Mouse (Mus musculus) left cerebral cortex, adult 9 months (tissue): Measurements from ENCODE around the gene Rec114.
A peak's percentile ranks its signal among the peaks of the same experiment; 100 is the strongest.

Experiments used
- DNase-seq, 2 experiments: peaks; one replicate each; pipeline ENCODE4 v3.0.0; 2022; ENCODE audit warnings: low spot score in 2 of 2

Gene Rec114

GRCm38 (mm10) chr9:58743702-58744248, at the start of gene Rec114:
Gene Rec114, minus strand, starts transcription at chr9:58743964.
- DNase-seq, result no peak

DNA sequence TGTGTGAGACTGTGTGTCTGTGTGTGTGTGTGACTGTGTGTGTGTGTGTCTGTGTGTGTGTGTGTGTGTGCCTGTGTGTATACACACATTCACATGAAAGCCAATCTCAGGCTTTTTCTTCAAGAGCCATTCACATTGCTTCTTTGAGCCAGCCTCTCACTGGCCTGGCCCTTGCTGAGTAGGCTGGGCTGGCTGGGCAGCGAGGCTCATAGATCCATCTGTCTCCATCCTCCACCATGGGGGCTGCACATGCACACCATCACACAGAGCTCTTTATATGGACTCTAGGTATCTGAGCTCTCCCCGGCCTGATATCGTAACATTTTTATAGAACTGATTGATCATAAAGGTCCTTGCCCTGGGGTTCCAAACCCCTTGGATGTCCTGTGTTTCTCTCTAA, 45.7 kb upstream of the Rec114 start:
- no peak for DNase-seq

DNA sequence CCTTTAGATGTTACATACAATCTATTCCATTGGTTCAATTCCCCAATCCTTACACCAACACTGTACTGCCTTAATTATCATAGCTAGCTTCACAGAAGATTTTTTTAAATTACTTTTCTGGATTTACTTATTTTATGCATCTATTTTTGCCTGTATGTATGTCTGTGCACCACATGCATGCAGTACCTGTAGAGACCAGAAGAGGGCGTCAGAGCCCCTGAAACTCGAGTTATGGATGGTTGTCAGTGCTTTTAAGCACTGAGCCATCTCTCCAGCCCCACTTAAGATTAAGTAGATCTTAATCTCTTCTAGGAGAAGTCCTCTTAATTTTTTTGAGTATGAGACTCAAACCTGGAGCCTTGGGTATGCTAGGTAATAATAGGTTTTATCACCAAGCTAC, 31.6 kb upstream of the Rec114 start:
- DNase-seq, result no peak

- DNase-seq, result no peak
These were observed 31.0 kb upstream of the Rec114 start for GRCm38 (mm10) chr9:58774761-58775160.

DNA sequence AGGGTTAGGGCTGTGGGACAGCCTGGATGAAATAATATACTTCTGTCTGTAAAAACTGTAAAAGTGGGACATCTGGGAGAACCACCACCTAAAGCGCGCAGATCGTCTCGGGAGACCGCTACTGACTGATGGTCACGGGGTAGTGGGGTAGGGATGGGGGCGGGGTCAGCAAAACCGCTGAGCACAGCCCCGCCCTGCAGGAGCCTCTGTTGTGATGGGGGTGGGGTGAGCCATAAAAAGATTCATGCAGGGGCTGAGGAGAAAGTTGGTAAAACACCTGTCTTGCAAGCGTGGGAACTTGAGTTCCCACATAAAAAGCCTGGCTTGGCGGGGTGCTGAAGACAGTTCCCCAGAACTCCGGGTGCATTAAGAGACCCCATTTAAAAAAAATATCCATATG, 26.2 kb upstream of the Rec114 start:
- no peak for DNase-seq

- DNase-seq, result no peak
These were observed 23.5 kb upstream of the Rec114 start for GRCm38 (mm10) chr9:58766959-58767955.

DNA sequence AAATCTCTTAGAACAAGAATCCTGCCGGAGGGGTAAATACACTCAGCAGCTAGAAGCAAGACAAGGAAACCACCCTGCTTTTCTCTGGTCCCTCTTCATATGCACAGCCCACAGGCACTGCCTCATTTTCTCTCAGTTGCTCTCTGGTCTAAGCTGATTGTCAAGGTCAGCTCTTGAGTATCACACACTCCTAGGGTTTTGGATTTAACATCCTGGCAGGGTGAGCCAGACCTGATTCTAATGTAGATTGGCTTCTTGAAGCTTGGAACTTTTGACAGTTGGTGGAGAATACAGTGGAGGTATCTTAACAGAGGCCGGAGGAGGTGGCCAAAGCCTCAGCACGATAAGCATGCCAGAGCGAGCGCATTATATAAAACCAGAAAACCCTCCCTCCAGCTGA, 20.6 kb upstream of the Rec114 start:
- DNase-seq, result no peak

DNA sequence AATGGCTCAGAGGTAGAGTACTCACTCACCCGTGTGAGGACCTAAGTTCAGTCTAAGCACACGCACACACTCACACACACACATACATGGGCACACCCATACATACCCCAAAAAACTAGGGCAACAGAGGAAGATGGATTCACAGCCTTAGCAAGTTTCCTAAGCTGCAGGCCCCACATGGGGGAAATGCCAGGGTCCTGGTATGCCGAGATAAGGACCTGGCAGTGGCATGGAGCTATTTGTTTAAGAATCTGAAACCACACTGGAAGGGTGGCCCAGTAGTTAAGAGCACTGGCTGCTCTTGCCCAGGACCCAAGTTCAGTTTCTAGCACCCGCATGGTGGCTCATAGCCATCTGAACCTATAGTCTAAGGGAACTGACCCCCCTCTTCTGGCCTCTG, 19.4 kb upstream of the Rec114 start:
- no peak for DNase-seq

- DNase-seq, result no peak
These were observed 18.3 kb upstream of the Rec114 start for GRCm38 (mm10) chr9:58762086-58762485.

GRCm38 (mm10) chr9:58758754-58759153, 15.0 kb upstream of the Rec114 start:
- peak in 1 of 2 experiments; percentile 5 for DNase-seq

- no peak for DNase-seq
These were observed 12.8 kb upstream of the Rec114 start for GRCm38 (mm10) chr9:58756371-58757132.

DNA sequence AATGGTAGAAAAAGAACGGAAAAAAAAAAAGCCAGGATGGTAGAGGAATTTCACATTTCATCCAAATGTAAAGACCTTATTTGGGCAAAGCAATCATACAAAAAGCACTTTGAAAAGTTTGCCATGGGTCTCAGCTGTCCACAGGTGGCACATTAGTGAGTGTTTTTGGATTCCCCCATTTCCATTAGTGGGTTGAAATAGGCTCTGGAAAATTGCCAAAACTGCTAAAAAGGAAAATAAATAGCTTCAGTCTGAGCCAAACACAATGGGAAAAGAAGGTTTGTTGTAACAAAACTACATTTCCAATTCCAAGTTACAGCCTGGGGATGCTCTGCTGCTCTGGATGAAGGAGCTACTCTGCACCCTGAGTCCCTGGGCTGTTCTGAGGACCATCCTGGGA, 9.8 kb upstream of the Rec114 start:
- DNase-seq, result no peak

- DNase-seq, result no peak
These were observed 4.4 kb upstream of the Rec114 start for GRCm38 (mm10) chr9:58748142-58748541.

DNA sequence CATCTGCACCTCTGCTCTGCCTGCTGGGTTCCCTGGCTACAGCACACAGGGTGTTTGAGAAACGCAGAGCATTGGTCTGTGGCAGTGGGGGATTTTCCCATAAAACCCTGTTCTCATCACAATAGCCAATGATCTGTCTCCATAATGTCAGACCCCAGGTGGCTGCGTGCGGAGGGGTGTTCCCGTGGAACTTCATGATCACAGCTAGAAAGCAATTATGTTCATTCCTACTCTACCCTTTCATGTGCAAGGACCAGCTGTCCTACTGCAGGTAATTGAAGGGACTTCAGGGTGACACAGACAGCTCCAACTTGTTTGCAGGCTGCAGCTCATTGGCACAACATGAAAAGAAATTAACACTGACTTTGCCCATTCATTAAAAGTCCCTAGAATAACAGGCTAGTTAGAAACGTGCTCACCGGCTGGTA, 3.6 kb upstream of the Rec114 start:
- no peak for DNase-seq

DNA sequence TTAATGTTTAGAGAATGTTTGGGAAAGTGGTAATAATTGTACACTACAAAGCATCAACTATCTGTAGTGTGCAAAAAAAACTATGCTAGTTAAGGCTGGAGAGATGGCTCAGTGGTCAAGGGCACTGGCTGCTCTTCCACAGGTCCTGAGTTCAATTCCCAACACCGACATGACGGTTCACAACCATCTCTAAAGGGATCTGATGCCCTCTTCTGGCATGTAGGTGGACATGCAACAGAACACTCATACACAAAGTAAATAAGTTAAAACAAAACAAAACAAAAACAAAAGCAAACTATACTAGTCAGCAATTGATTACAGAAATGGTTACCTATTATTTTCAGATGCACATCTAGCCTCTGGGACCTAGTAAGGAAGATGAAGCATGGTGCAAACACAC, 1.1 kb downstream of the Rec114 start:
- DNase-seq, result no peak

DNA sequence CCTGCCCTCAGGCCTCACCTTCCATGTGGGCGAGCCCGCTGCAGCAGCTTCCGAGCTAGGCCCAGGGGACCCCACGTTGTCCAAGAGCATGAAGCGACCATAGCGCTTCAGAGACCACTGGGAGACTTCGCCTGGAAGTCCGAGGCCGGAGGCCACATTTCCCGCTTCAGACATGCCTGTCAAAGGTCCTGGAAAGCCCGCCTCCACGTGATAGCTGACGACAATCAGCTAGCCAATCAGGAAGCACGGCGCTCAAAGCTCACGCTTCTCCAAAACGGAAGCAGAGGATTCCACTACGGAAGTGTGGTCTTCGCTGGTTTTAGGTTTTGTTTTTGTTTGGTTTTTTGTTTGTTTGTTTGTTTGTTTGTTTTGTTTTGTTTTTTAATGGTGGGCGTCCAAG, 2.4 kb downstream of the Rec114 start:
- no peak for DNase-seq

GRCm38 (mm10) chr9:58739791-58740190, 4.0 kb downstream of the Rec114 start:
- DNase-seq, result peak in 1 of 2 experiments; percentile 3

- no peak for DNase-seq
These were observed 20.6 kb downstream of the Rec114 start for GRCm38 (mm10) chr9:58723165-58723564.

DNA sequence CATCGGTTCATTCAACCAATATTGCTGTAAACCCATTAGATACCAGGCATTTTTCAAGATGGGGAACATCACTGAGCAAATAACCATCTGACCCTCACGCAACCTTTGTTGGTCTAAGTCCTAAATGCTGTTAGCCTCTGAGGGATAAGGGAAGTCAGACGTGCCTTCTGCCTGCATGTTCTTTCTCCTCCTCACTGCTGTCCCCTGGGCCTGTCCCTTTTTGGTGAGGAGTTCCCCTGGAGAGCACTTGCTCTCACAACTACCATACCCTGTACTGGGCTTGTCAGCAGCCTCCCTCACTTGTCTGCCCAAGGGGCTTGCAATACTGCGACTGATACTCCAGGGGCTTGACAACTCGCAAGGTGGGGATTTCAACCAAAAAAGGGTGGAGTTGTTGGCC, 21.6 kb downstream of the Rec114 start:
- DNase-seq, result no peak

GRCm38 (mm10) chr9:58721021-58721420, 22.7 kb downstream of the Rec114 start:
- DNase-seq, result no peak

GRCm38 (mm10) chr9:58720167-58720566, 23.6 kb downstream of the Rec114 start:
- DNase-seq, result no peak

GRCm38 (mm10) chr9:58719471-58719870, 24.3 kb downstream of the Rec114 start:
- DNase-seq, result no peak
